In genomic region chr5:30589546-30589945, GRCm38 (mm10) we compare ENCODE assay signal across 11 mouse cellular contexts. TPM values are rescaled to one million over a fixed set of nuclear protein-coding genes. Genes with fewer than 3 reads are reported as not detected.
A peak's percentile ranks its signal among the peaks of the same experiment; 100 is the strongest.
DNase-seq lines count a peak whose midpoint lies in the region; ATAC-seq and TF ChIP-seq lines count a peak whose summit lies in the region.
"Had no signal": no experiment of that assay in that cellular context is flagged by ENCODE, and none has a peak within 500 bp of the region (broad histone marks: within the 10 kb centered on the region; RNA-seq: fewer than 3 reads in every experiment).

No protein-coding gene starts in this region.

- peak overlapping the region; percentile 95 for H3K4me2 ChIP-seq in forebrain, embryonic 15.5 days (replicated peaks)
- no peak overlapping the region for H3K4me2 ChIP-seq in forebrain, embryonic 11.5 days (ENCODE audit: low read depth, low read length, severe bottlenecking)
- H3K4me2 ChIP-seq in lung, postnatal 0 days (replicated peaks; ENCODE audit: low read depth, low read length): peak overlapping the region; percentile 68; the same call in 1 of the 2 replicates
- peak overlapping the region; percentile 74 for H3K4me2 ChIP-seq in heart, embryonic 16.5 days (ENCODE audit: low read depth, low read length)
- peak overlapping the region; percentile 92; the same call in 1 of the 2 replicates for H3K4me2 ChIP-seq in stomach, embryonic 15.5 days

- DNase-seq in forebrain, embryonic 11.5 days (ENCODE audit: low spot score): no peak
- no peak for DNase-seq in lung, postnatal 0 days (ENCODE audit: low spot score)
- no peak for DNase-seq in lung, postnatal 36 days
- no peak for DNase-seq in left cerebral cortex, postnatal 36 days (ENCODE audit: low spot score in 2 of 2)
- no peak for DNase-seq in kidney, adult 18-20 months
- DNase-seq: kidney, postnatal 4 days had no signal

- peaks cover 29% of the 10 kb centered on the region for H3K27me3 ChIP-seq in forebrain, embryonic 15.5 days
- H3K27me3 ChIP-seq in forebrain, embryonic 11.5 days (ENCODE audit: control insufficient read depth, insufficient read depth, low read length): peaks cover 19% of the 10 kb centered on the region
- peaks cover 11% of the 10 kb centered on the region for H3K27me3 ChIP-seq in lung, postnatal 0 days (replicated peaks; ENCODE audit: insufficient read depth, low read length)
- H3K27me3 ChIP-seq in heart, embryonic 16.5 days (ENCODE audit: control insufficient read depth, insufficient read depth, low read length): peaks cover 15% of the 10 kb centered on the region
- H3K27me3 ChIP-seq in stomach, embryonic 15.5 days (replicated peaks): peaks cover 28% of the 10 kb centered on the region

- intact Hi-C loops in left cerebral cortex, postnatal 36 days (cut with DNase I): loop anchor here (5.0 kb wide), 1 partner anchor 43 kb away; no protein-coding TSS in a partner anchor

- H3K9me3 ChIP-seq in forebrain, embryonic 15.5 days: no peaks in the 10 kb centered on the region
- no peaks in the 10 kb centered on the region for H3K9me3 ChIP-seq in forebrain, embryonic 11.5 days (ENCODE audit: control insufficient read depth, low read length)
- no peaks in the 10 kb centered on the region for H3K9me3 ChIP-seq in lung, postnatal 0 days (ENCODE audit: low read length)
- H3K9me3 ChIP-seq in heart, embryonic 16.5 days (replicated peaks; ENCODE audit: control insufficient read depth, low read length): no peaks in the 10 kb centered on the region
- H3K9me3 ChIP-seq in stomach, embryonic 15.5 days: no peaks in the 10 kb centered on the region

- H3K36me3 ChIP-seq in forebrain, embryonic 15.5 days: no peaks in the 10 kb centered on the region
- H3K36me3 ChIP-seq in forebrain, embryonic 11.5 days (ENCODE audit: control insufficient read depth, insufficient read depth, low read length): no peaks in the 10 kb centered on the region
- H3K36me3 ChIP-seq in lung, postnatal 0 days (ENCODE audit: insufficient read depth, low read length): no peaks in the 10 kb centered on the region
- H3K36me3 ChIP-seq in heart, embryonic 16.5 days (ENCODE audit: control insufficient read depth, insufficient read depth): no peaks in the 10 kb centered on the region
- no peaks in the 10 kb centered on the region for H3K36me3 ChIP-seq in stomach, embryonic 15.5 days

- no peak overlapping the region for H3K9ac ChIP-seq in forebrain, embryonic 15.5 days (replicated peaks)
- no peak overlapping the region for H3K9ac ChIP-seq in forebrain, embryonic 11.5 days (ENCODE audit: low read length)
- no peak overlapping the region for H3K9ac ChIP-seq in lung, postnatal 0 days (replicated peaks; ENCODE audit: low read depth)
- peak overlapping the region; percentile 79; the same call in 1 of the 2 replicates for H3K9ac ChIP-seq in heart, embryonic 16.5 days (ENCODE audit: low read length)
- no peak overlapping the region for H3K9ac ChIP-seq in stomach, embryonic 15.5 days

- no peak for TF ChIP-seq EP300 in lung, postnatal 0 days (IDR thresholded peaks at IDR 0.05)

- no peak for TF ChIP-seq CTCF in lung, postnatal 0 days (IDR thresholded peaks at IDR 0.05)

- WGBS in forebrain, embryonic 15.5 days: 74% methylated on average over 3 of the region's 3 CpGs
- 66% methylated on average over 3 of the region's 3 CpGs for WGBS in forebrain, embryonic 11.5 days
- 51% methylated on average over 3 of the region's 3 CpGs for WGBS in lung, postnatal 0 days
- WGBS in heart, embryonic 16.5 days: 69% methylated on average over 3 of the region's 3 CpGs
- 83% methylated on average over 3 of the region's 3 CpGs for WGBS in stomach, embryonic 15.5 days

- H3K4me3 ChIP-seq in forebrain, embryonic 15.5 days: no peak overlapping the region
- no peak overlapping the region for H3K4me3 ChIP-seq in forebrain, embryonic 11.5 days (ENCODE audit: low read depth, low read length)
- peak overlapping the region; percentile 43; the same call in 1 of the 2 replicates for H3K4me3 ChIP-seq in lung, postnatal 0 days (ENCODE audit: low read depth, low read length)
- peak overlapping the region; percentile 51 for H3K4me3 ChIP-seq in heart, embryonic 16.5 days (ENCODE audit: low read length)
- H3K4me3 ChIP-seq in stomach, embryonic 15.5 days (replicated peaks): peak overlapping the region; percentile 47

- H3K4me1 ChIP-seq in forebrain, embryonic 15.5 days: peaks cover 18% of the 10 kb centered on the region
- peaks cover 5% of the 10 kb centered on the region for H3K4me1 ChIP-seq in forebrain, embryonic 11.5 days (replicated peaks; ENCODE audit: control insufficient read depth, insufficient read depth, low read length)
- peaks cover 13% of the 10 kb centered on the region for H3K4me1 ChIP-seq in lung, postnatal 0 days (ENCODE audit: insufficient read depth, low read depth, low read length)
- H3K4me1 ChIP-seq in heart, embryonic 16.5 days (ENCODE audit: control insufficient read depth, insufficient read depth, low read length): peaks cover 61% of the 10 kb centered on the region
- peaks cover 34% of the 10 kb centered on the region for H3K4me1 ChIP-seq in stomach, embryonic 15.5 days

- no peak for ATAC-seq in forebrain, embryonic 15.5 days (replicated peaks)
- ATAC-seq in forebrain, embryonic 11.5 days (replicated peaks; ENCODE audit: low FRiP score): no peak
- ATAC-seq in lung, postnatal 0 days: no peak
- ATAC-seq in heart, embryonic 16.5 days (replicated peaks; ENCODE audit: extremely low read depth, insufficient read depth, low FRiP score): no peak
- ATAC-seq in stomach, embryonic 15.5 days (ENCODE audit: insufficient read depth, low FRiP score, low read depth): no peak

- no peak overlapping the region for H3K27ac ChIP-seq in forebrain, embryonic 15.5 days (replicated peaks)
- no peak overlapping the region for H3K27ac ChIP-seq in forebrain, embryonic 11.5 days (ENCODE audit: low read depth, low read length)
- H3K27ac ChIP-seq in lung, postnatal 0 days (ENCODE audit: low read length): no peak overlapping the region
- H3K27ac ChIP-seq in heart, embryonic 16.5 days (ENCODE audit: low read length): no peak overlapping the region
- no peak overlapping the region for H3K27ac ChIP-seq in stomach, embryonic 15.5 days

RNA-seq across cellular contexts. Expression of gene Kcnk3, which starts 1.6 kb away (rescaled TPM):
- polyA plus RNA-seq in forebrain, embryonic 15.5 days (2015; fragmentation: Nextera tagmentation; extraction: Ambion mirVana): 2.3 and 3.1 TPM in 2 replicates
- polyA plus RNA-seq in forebrain, embryonic 11.5 days (2014; fragmentation: Nextera tagmentation; extraction: Ambion mirVana): 0.20 and 0.24 TPM in 2 replicates
- 28.6 and 35.7 TPM in 2 replicates for polyA plus RNA-seq in lung, postnatal 0 days (2015; fragmentation: Nextera tagmentation; extraction: Ambion mirVana)
- 15.3 and 19.2 TPM in 2 replicates for polyA plus RNA-seq in heart, embryonic 16.5 days (2015; fragmentation: Nextera tagmentation; extraction: Ambion mirVana)
- 13.5 and 15.3 TPM in 2 replicates for polyA plus RNA-seq in stomach, embryonic 15.5 days (2015; fragmentation: Nextera tagmentation; extraction: Ambion mirVana)
- total RNA-seq in left cerebral cortex, postnatal 36 days (2021): 10 to 100 TPM; 21.1 to 21.3 TPM

RNA-seq across cellular contexts. Expression of gene Cib4, which starts 43.9 kb away (rescaled TPM):
- not detected in 2 replicates for polyA plus RNA-seq in forebrain, embryonic 15.5 days (2015; fragmentation: Nextera tagmentation; extraction: Ambion mirVana)
- not detected in 2 replicates for polyA plus RNA-seq in forebrain, embryonic 11.5 days (2014; fragmentation: Nextera tagmentation; extraction: Ambion mirVana)
- polyA plus RNA-seq in lung, postnatal 0 days (2015; fragmentation: Nextera tagmentation; extraction: Ambion mirVana): 0.26 TPM in 1 of 2 replicates, not detected in the other
- not detected in 2 replicates for polyA plus RNA-seq in heart, embryonic 16.5 days (2015; fragmentation: Nextera tagmentation; extraction: Ambion mirVana)
- polyA plus RNA-seq in stomach, embryonic 15.5 days (2015; fragmentation: Nextera tagmentation; extraction: Ambion mirVana): not detected in 2 replicates
- not detected for total RNA-seq in left cerebral cortex, postnatal 36 days (2021)
- total RNA-seq: gastrocnemius, postnatal 4 days had no signal
- polyA plus RNA-seq: liver, embryonic 16.5 days had no signal

RNA-seq across cellular contexts. Expression of gene Slc35f6, which starts 58.2 kb away (rescaled TPM):
- 28.0 and 31.1 TPM in 2 replicates for polyA plus RNA-seq in forebrain, embryonic 15.5 days (2015; fragmentation: Nextera tagmentation; extraction: Ambion mirVana)
- 24.1 and 28.3 TPM in 2 replicates for polyA plus RNA-seq in forebrain, embryonic 11.5 days (2014; fragmentation: Nextera tagmentation; extraction: Ambion mirVana)
- polyA plus RNA-seq in lung, postnatal 0 days (2015; fragmentation: Nextera tagmentation; extraction: Ambion mirVana): 30.1 and 34.5 TPM in 2 replicates
- 25.6 and 25.7 TPM in 2 replicates for polyA plus RNA-seq in heart, embryonic 16.5 days (2015; fragmentation: Nextera tagmentation; extraction: Ambion mirVana)
- polyA plus RNA-seq in stomach, embryonic 15.5 days (2015; fragmentation: Nextera tagmentation; extraction: Ambion mirVana): 26.8 and 27.9 TPM in 2 replicates
- 10 to 100 TPM; 38.5 to 38.7 TPM for total RNA-seq in left cerebral cortex, postnatal 36 days (2021)

Comparison
In these comparisons a context has a peak if more than half of its experiments do, and no peak if none do; other contexts are left out.
1. H3K4me3 ChIP-seq: peak in lung, postnatal 0 days (single experiment), heart, embryonic 16.5 days (single experiment) and stomach, embryonic 15.5 days (single experiment); none in forebrain, embryonic 15.5 days (single experiment) and forebrain, embryonic 11.5 days (single experiment).